Mouse (Mus musculus) cerebral cortex, adult 2 months (tissue): Measurements from ENCODE around the gene Kif7.

Source experiments
- WGBS: fragments of 180-500 bp; shearing (Covaris S2); methylation state at CpG from one replicate; pipeline ENCODE4 v1.1.7; 2018; 5-methylcytosine and 5-hydroxymethylcytosine counted together

Gene Kif7

DNA sequence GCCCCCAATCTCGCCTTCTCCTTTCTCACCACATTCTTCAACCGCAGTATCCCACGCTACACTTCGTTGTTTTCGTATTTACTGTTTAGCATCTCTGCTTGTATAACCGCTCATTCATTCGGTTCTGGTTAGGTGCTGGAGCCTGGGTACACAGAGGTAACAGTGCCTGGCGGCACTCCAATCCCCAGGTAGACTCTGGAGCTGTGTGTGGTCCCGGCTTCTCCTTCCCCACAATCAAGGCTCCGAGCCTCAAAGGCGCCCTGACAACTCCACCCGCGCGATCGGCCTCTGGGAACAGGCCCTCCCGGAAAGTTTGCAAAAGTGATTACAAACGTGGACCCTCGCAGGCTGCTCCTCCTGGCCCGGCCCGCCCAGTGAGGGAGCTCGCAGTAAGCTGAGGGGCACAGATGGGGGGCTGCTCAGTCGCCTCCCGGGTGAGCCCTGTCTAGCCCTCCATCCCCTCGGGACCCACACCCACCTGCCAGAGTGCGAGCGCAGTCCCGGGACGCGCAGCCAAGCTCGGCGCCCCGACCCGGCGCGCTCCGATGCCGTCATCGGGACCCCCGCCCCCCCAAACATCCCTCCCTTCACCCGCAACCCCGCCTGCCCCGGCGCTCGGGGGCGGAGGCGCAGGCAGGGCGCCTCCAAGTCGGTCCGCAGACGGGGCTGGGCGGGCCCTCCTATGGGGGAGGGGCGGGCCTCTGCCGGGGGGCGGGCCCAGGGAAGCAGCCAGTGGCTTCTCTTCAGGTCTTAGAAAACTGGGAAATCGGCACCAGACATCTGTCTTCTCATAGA is at the start of gene Kif7:
TSS of gene Kif7 (minus strand) at position 534 of the 795 bp plus-strand sequence.
- 2% methylated on average over 52 of the region's 55 CpGs for WGBS

DNA sequence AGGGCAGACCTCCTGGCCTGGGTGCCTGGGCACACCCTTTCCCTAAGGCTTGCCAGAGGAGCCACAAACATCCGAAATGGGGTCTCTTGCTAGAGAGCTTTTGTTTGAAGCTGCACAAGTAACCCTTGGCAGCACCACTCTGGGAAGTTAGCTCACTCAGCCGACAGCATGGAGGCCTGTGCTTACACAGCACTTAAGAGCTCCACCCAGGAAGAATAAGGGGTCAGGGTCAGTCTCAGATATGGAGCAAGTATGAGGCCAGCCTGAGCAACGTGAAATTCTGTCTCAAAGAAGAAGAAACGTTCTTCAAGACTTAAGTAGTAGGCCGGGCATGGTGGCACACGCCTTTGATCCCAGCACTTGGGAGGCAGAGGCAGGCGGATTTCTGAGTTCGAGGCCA is 46.6 kb upstream of the Kif7 start:
- WGBS, result 86% methylated on average over 8 of the region's 8 CpGs

DNA sequence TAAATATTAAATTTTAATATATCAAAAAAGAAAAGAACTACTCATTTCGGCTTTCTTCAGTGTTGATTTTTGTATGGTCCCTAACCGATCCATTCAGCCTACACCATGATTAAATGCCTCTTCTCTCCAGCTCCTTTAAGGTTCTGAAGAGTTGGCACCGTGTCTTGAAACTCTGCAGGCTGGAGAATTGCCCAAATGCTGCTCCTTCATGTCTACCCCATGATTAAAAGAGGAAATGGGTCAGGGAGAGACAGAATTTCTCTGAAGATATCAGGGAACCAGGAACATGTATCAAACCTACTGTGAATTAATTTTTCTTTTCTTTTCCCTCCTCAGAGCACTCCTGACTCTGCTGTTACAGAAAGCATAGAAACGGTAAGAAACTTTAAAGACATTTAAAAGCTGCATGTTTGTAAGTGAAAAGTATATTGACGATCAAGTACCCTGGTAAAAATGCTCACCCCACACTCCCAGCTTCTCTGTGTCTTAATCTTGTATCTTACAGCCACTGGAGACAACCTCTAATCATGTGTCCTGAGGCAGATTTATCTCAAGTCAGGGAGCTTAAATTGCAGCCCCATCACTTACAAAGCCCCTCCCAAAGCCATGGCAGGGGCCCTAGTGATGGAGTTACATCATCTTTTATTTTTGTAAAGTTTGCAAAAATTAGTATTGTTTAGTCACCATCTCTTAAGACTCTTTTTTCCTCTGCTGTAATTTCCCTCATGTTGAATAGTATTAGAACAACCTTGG is 45.8 kb upstream of the Kif7 start:
- WGBS, result 76% methylated on average over 5 of the region's 5 CpGs

DNA sequence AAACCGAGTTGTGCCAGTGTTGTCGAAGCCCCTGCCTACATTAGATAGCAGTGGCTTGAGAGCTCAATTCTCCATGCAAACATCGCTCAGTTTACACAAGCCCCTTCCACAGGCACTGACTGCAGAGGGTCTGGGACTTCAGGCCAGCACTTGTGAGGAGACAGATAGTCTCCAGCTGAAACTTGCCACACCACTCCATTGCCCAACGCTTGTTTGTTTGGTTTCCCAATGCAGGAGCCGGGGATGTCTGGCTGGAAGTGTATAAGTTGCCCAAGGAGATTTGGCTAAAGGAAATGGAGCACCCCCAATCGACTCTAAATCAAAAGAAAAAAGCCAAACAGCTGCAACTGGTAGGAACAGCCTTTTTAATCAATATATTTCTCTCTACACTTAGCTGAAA is 42.7 kb upstream of the Kif7 start:
- 88% methylated on average over 6 of the region's 6 CpGs for WGBS

DNA sequence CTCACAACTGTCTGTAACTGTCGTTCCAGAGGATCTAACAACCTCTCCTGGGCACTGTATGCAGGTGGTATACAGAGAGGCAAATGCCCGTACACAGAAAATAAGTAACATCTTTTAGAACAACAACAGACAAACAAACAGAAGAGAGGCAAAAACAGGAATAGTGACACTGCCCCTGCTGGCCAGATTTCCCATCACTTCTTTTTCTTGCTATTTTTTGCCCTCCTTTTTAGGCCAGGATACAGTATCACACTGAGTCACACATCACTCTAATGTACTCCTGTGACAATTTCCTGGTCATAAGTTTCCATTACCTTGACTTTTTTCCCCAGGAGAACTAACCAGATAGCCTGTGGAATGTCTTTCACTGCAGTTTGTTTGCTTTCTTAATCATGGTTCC is 40.8 kb upstream of the Kif7 start:
- WGBS, result 59% methylated on average over 2 of the region's 2 CpGs

DNA sequence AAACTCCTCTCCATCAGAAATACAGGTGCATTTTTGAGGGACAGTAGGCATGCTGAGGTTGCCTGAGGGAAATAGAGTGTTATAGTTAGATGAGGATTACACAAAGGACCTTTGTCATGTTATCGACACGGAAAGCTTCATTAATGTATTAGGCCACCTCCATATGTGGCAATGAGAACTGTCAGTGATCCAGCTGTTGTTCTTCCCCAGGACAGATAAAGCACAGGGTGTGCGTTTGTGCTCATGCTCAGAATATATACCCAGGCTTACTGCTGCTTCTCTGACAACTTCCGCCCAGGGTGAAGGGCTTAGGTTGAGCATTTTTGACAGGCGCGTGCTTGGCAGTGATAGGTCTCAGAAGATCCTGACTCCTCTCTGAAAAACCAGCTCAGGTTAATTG is 34.0 kb upstream of the Kif7 start:
- WGBS, result 84% methylated on average over 6 of the region's 6 CpGs

DNA sequence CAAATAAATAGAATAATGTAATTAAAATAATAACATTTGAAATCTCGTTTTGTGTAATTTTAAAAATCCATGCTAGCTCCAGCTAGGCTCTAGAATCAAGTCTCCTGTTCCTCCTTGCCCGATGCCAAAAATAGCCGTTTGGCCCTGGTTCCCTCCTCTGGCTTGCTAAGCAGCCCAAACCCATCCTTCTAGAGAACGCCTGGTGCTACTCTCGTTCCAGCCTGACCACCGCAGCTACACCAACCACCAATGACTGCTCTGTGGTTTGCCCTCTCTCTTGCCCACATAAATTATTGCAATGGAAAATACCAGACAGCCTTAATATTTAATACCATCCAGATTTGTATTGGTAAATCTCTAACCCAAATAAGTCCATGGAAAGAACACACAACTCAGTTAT is 32.1 kb upstream of the Kif7 start:
- 80% methylated on average over 6 of the region's 6 CpGs for WGBS

DNA sequence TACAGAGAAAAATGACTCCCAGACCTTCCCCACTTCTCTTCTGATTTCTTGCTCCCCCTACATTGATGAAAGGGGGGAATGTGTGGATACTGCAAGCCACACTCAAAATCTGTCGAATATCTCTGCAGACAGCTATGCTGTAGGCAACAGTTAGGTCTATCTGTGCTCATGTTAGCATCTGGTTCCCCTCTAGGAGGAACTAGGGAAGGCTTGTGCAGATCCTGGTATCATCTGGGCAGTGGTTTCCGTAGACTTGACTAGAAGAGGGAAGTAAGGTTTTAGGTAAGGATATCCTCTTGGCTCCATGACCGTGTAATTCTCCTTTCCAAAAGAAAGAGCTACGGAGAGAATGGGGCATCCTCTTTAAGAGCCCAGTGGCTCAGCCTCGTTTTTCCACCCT is 29.1 kb upstream of the Kif7 start:
- 82% methylated on average over 5 of the region's 5 CpGs for WGBS

DNA sequence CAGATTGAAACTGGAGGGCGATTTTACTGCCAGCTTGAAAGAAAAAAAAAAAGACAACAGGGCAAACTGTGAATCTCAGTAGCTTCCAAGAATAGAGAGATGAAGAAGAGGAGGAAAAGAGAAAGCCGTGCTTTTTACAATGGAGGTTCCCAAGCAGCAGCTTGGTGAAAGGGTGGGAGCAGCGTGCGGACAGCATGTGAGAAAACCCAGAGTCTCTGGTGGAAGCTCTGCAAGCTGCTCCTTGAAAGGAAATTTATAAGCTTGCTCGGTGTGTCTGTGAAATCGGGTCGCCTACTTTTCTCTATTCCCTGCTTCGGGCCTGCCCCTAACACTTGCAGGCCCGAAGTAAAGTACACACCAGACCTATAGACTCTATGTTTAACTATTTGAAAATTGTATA is 28.5 kb upstream of the Kif7 start:
- WGBS, result 66% methylated on average over 9 of the region's 9 CpGs

DNA sequence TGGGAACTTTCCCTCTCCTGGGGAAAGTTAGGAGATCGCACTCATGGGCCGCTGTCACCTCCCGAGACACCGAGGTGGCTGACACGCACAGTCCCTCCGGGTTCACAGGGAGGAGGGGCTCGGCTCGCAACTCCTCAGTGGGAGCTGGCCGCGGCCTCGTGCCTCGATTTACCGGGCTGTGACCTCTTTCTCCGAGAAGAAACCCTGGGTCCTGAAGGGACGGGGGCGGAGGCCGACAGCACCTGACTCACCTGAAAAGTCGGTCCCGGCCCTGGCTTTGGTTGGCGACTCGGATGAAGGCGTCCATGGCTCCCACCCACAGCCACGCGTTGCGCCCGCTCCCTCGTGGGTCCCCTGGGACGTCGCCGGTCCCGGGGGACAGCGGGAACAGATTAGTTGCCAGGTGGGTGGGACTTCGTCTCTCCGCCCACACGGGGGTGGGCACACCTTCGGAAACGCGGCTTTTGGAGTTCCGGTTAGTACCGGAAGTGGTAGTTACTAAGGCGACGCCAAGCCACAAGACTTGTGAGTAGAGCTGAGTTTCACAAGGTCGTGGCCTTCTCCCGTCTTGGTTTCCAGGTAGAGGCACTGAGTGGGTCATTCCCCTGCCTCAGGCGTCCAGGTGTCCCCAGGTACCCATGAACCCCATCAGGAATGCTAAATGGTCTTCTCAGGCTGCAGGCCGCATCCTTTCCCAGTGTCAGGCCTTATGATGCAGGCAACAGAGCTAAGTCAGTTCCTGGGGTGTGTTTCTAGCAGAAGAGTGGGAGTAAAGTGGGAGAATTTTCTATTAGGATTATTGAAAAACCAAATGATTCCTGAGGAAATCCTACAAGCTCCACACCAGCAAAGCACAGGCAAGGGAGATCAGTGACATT is 27.4 kb upstream of the Kif7 start, which contains the start of the genes Pex11a and Wdr93:
TSS of gene Pex11a (minus strand) at position 473 of the 878 bp plus-strand sequence.
TSS of gene Wdr93 (plus strand) at position 505 of the 878 bp plus-strand sequence.
- WGBS, result 3% methylated on average over 46 of the region's 46 CpGs

DNA sequence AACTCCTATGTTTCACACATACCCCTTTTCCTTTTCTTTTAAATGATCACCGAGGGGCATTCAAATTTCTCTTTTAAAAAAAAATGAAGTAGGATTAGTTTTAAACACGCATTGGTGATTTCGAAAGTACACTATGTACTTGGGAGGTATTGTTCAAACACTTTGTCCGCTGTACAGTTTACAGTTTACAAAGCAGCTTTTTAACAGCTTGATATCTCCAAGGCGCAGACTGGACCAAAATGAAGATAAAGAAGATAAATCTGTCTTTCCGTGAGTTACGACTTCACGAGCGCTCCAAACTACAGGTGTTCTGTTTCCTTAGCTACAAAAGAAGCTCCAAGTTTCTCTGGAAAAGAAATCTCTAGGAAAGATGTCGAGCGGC is 26.7 kb upstream of the Kif7 start:
- WGBS, result 25% methylated on average over 11 of the region's 11 CpGs

DNA sequence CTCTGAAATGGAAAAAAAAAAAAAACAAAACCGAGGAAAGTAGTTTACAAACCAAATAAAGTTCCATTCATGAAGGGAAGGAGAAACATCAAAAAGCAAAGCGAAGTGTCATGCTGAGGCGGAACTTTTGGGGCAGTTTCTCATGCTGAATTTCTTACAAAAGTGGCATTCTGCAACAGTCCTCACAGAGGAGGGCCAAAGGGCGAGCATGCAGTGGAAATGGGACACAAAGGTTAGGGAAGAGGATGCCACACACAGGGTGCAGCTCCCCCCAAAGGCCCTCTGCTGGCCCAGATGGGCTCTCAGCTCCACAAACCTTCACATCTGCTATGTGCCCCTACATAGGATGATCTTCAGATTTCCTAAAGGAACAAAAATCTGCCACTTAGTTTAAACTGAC is 24.8 kb upstream of the Kif7 start:
- 82% methylated on average over 4 of the region's 4 CpGs for WGBS

DNA sequence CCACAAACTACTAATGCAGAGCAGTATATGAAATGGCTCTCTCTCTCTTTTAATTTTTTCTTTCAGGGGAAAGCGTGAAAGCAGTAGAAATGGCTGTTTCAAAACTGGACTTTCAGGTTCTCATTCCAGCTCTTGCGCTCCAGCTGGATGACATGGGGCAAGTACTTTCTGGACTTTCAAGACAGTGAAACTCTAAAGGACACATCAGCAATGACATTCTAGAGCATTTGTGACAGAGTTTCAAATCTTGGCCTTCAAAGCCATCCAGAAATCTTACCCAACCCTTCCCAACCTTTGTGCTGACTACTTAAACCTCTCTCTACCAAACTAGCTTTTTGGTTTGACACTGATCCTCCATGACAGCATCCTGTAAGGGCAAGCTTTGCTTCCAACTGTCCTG is 23.4 kb upstream of the Kif7 start:
- WGBS, result 96% methylated on average over 2 of the region's 2 CpGs

DNA sequence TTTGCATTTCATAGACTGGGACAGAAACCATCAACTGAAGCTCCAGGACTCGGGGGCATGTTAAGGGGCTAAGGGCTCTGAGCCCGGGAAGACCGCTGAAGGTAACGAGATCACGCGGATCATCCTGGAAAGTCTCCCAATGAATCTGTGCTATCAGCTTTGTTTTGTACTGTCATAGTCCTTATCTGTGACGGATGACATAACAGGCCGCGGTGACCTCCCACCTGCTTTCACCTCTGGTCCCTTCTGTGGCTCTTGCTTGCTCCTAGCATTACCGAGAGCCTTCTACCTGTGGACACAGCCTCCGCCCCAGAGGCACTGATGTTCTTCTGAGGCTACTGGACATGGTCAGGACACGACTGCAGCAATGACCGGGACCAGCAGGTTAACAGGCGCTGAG is 21.0 kb upstream of the Kif7 start:
- WGBS, result 94% methylated on average over 14 of the region's 14 CpGs

DNA sequence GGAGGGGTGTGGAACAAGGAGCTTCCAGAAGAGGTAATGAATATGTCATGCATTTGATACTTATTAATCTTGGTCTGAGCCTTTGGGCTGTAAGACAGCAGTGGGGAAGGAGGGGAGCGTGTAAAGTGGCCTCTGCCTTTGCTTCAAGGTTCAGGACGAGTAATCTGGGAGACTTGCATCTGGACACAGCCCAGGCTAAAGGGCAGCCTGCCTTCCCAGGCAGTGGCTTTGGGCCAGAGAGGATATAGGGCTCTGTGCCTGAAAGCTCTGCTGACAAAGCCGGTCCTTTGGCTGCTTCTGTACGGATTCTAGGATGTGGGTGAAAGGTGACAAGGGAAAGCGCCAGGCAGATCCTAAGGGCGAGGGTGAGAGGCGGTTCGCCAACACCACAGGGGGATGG is 19.0 kb upstream of the Kif7 start:
- 64% methylated on average over 8 of the region's 8 CpGs for WGBS

DNA sequence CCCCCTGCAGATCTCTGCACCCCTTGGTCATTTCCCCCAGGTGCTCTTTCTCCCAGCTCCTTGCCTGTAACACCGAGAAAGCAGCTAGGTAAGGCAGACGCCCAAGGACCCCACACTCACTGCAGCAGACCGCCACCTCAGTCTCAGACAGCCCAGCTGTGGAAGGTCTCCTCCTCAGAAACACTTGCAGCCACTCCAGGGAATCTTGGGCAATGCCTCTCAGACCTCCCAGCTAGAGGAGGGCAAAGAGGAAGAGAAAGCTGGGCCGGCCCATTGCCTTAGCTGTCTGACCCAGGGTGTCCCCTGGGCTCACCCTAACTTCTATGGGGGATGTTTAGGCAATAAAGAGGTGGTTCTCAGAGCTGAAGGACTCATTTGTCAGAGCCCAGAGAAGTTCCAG is 17.1 kb upstream of the Kif7 start, which contains the start of gene Plin1:
TSS of gene Plin1 (minus strand) at position 282 of the 400 bp plus-strand sequence.
- WGBS, result 88% methylated on average over 4 of the region's 4 CpGs

DNA sequence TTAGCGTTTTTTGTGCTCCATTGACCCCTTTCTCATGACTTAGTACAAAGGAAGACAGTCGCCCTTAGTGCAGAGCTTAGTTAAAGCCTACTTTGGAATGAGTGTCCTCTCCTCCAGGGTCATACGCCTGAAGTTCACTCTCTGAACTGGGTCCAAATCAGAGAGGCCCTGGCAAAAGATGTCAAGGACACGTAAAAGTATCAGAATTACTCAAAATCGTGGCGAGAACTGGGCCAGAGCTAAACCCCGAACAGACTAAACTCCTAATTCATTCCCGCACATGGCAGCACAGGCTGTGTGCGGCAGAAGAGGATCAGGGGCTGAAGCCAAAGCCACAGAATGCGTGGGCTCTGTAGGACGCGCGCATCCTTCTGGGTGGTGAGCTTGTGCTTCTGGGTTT is 15.9 kb upstream of the Kif7 start:
- WGBS, result 80% methylated on average over 13 of the region's 13 CpGs

DNA sequence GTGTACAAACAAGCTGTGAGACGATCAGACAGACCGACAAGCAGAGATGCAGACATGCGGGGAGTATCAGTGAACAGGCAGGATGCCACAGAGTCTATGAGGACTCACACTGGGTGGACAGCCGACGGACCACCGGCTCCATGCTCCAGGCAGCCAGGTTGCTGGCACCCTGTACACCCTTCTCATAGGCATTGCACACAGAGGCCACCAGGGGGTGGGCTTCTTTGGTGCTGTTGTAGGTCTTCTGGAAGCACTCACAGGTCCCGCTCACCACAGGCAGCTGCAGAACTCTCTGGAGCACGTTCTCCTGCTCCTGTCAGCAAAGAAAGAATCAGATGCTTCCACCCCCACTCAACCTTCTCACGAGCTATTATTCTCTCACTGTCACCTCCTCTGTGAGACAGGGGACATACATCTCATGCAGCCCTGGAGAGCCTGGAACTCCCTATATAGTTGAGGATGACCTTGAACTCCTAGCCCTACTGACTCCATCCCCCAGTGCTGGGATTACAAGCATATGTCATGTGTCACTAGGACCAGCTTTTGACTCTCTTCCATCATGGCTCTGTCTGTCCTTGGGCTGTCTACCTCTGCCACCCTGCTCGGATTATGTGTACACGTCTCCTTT is 14.3 kb upstream of the Kif7 start:
- WGBS, result 65% methylated on average over 11 of the region's 11 CpGs

DNA sequence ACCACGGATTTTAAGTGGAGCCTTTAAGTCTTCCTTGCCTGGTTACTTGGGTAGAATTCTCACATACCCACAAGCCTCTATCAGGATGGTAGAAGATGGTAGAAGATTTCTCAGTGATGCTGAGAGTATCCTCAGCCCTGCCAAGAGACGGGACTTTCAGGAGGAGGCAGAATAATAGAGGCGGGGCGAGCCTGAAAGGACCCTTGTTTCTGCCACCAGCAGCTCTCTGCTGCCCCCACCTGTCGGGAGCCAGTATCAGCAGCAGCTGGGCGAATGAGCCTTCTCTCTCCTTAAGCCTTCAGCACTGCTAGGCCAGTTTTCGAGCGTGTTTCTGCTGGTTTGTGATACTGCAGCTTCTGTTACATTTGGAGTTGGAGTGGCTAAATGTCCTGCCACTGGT is 13.6 kb upstream of the Kif7 start:
- 8% methylated on average over 8 of the region's 8 CpGs for WGBS

DNA sequence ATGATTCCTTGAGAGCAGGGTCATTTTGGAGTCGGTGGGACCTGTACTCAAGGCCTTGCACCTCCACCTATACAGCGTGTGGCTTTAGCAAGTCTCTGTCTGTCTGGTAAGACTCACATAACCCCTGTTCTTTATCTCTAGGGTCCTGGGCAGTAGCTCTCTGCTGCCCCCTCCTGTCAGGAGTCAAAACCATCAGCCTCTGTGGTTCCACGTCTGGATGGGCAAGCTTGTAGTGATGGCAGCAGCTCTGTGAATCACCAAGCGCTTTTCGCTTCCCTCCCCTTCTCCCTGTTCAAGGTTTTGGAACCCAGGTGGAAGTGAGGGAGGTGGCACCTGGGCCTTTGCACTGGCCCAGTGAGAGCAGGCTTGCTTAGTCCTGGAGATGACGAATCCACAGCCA is 12.7 kb upstream of the Kif7 start:
- WGBS, result 40% methylated on average over 6 of the region's 6 CpGs

DNA sequence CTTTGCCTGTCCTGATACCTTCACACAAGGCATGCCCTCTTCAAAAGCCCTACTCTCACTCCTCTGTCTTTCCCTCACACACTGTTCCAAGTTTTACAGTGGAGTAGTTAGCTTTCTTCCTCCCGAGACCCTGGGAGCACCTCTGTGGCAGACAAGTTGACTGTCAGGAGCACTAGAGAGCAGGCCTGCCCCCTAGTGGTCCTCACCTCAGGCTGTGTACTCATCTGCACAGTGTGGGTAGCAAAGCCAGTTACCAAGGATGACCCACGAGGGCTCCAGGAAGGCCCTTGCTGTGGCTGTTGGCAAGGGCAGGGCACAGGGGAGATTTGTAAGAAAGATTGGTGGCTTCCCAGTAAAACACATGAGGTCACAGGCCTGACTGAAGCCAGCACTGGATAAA is 11.6 kb upstream of the Kif7 start:
- 31% methylated on average over 2 of the region's 2 CpGs for WGBS
